ENCODE assay signal across 8 mouse cellular contexts in genomic region chr8:117198141-117198935, GRCm38 (mm10). TPM values are rescaled to one million over a fixed set of nuclear protein-coding genes. Genes with fewer than 3 reads are reported as not detected.
DNase-seq lines count a peak whose midpoint lies in the region; ATAC-seq and TF ChIP-seq lines count a peak whose summit lies in the region.

No protein-coding gene starts in this region.

- peak overlapping the region; percentile 35 for H3K4me2 ChIP-seq in intestine, postnatal 0 days (replicated peaks; ENCODE audit: low read depth)

- ATAC-seq in intestine, postnatal 0 days: peak; percentile 61

- H3K4me1 ChIP-seq in cerebellum, adult 2 months (ENCODE audit: control insufficient read depth, insufficient read depth, low read length): no peaks in the 10 kb centered on the region
- no peaks in the 10 kb centered on the region for H3K4me1 ChIP-seq in intestine, postnatal 0 days (replicated peaks; ENCODE audit: control insufficient read depth, insufficient read depth, low read length)

- no peaks in the 10 kb centered on the region for H3K27me3 ChIP-seq in cerebellum, adult 2 months (ENCODE audit: control insufficient read depth, insufficient read depth, low read length)
- H3K27me3 ChIP-seq in intestine, postnatal 0 days (replicated peaks; ENCODE audit: control insufficient read depth, insufficient read depth, low read length): no peaks in the 10 kb centered on the region

- no peak overlapping the region for H3K27ac ChIP-seq in cerebellum, adult 2 months (ENCODE audit: insufficient read depth, low read length)
- peak overlapping the region; percentile 50; the same call in 1 of the 2 replicates for H3K27ac ChIP-seq in intestine, postnatal 0 days (ENCODE audit: low read depth, low read length)

- 47% methylated on average over 20 of the region's 20 CpGs for WGBS in cerebellum, adult 2 months
- WGBS in intestine, postnatal 0 days: 35% methylated on average over 20 of the region's 20 CpGs

- TF ChIP-seq CTCF in cerebellum, adult 2 months (IDR thresholded peaks at IDR 0.05; ENCODE audit: borderline replicate concordance, insufficient read depth, low read depth, low read length): peak; percentile 34; the same call in 1 of the 2 replicates
- peak; percentile 88 for TF ChIP-seq CTCF in intestine, postnatal 0 days (IDR thresholded peaks at IDR 0.05; ENCODE audit: low read depth)

- TF ChIP-seq POLR2A in cerebellum, adult 2 months (IDR thresholded peaks at IDR 0.05; ENCODE audit: borderline replicate concordance, insufficient read depth, low read length): no peak

- H3K9ac ChIP-seq in intestine, postnatal 0 days (ENCODE audit: low read depth, low read length): no peak overlapping the region

- peaks cover 44% of the 10 kb centered on the region for H3K36me3 ChIP-seq in intestine, postnatal 0 days (ENCODE audit: control insufficient read depth, insufficient read depth)

- H3K4me3 ChIP-seq in cerebellum, adult 2 months (replicated peaks; ENCODE audit: insufficient read depth, low read depth, low read length): no peak overlapping the region
- H3K4me3 ChIP-seq in intestine, postnatal 0 days (ENCODE audit: low read depth, low read length): no peak overlapping the region

- DNase-seq in cerebellum, adult 2 months: peak in 1 of 2 experiments; percentile 13
- DNase-seq in cerebellum, postnatal 25 days: no peak
- peak; percentile 62 for DNase-seq in embryo, embryonic 10.5 days (ENCODE audit: low spot score)
- DNase-seq in heart, adult 11 months: peak; percentile 98
- DNase-seq in left cerebral cortex, postnatal 25 days (ENCODE audit: low spot score in 2 of 2): peak; percentile 66 to 81
- DNase-seq in mesoderm, embryonic 11.5 days (ENCODE audit: low read depth, low spot score): peak; percentile 41
- DNase-seq in skeletal muscle tissue, adult 2 months (ENCODE audit: low read depth, low spot score): peak; percentile 35

- H3K9me3 ChIP-seq in intestine, postnatal 0 days (ENCODE audit: control insufficient read depth): no peaks in the 10 kb centered on the region

- intact Hi-C loops in left cerebral cortex, postnatal 25 days (cut with DNase I): no loop called here

RNA-seq across cellular contexts. Expression of gene Gan, which starts 40.4 kb away (rescaled TPM):
- 7.7 and 8.1 TPM in 2 replicates for polyA plus RNA-seq in cerebellum, adult 2 months (2012; rRNA removed)
- 1.1 and 1.4 TPM in 2 replicates for polyA plus RNA-seq in intestine, postnatal 0 days (2015; fragmentation: Nextera tagmentation; extraction: Ambion mirVana)
- 10 to 100 TPM; 16.8 to 17.9 TPM for total RNA-seq in left cerebral cortex, postnatal 25 days (2021)

RNA-seq across cellular contexts. Expression of gene Cmip, which starts 58.5 kb away (rescaled TPM):
- 64.7 and 64.9 TPM in 2 replicates for polyA plus RNA-seq in cerebellum, adult 2 months (2012; rRNA removed)
- polyA plus RNA-seq in intestine, postnatal 0 days (2015; fragmentation: Nextera tagmentation; extraction: Ambion mirVana): 47.1 and 48.9 TPM in 2 replicates
- 100 to 1,000 TPM; 325 to 362 TPM for total RNA-seq in left cerebral cortex, postnatal 25 days (2021)

Comparison
In these comparisons a context has a peak if more than half of its experiments do, and no peak if none do; other contexts are left out.
1. DNase-seq: peak in embryo, embryonic 10.5 days (single experiment), heart, adult 11 months (single experiment), left cerebral cortex, postnatal 25 days (2 of 2), mesoderm, embryonic 11.5 days (single experiment) and skeletal muscle tissue, adult 2 months (single experiment); none in cerebellum, postnatal 25 days (0 of 2).